Mouse (Mus musculus) lung, adult 2 months (tissue): ENCODE measurements around the gene Ddx46. TPM values are rescaled to one million over a fixed set of nuclear protein-coding genes. Genes with fewer than 3 reads are reported as not detected.
"Not testable (repeated sequence)": the region's sequence is repeated elsewhere in the genome, so short reads cannot be mapped to it uniquely, and the experiment has no call there.

Experiments used
- DNase-seq: peaks from one replicate; pipeline ENCODE4 v3.0.0; 2022
- H3K4me1 ChIP-seq: fragments of 200-500 bp; 2 replicates; pipeline ENCODE4 v1.6.1; 2011; ENCODE audit warnings: low read length; ENCODE audit not compliant: control insufficient read depth, insufficient read depth
- H3K4me3 ChIP-seq: fragments of 200-500 bp; replicated peaks from 2 replicates; pipeline ENCODE3; 2011; ENCODE audit warnings: low read depth, mild to moderate bottlenecking, control low read depth, low read length; ENCODE audit errors: extremely low read depth
- CTCF ChIP-seq: fragments of 200-500 bp; IDR thresholded peaks from 2 replicates; pipeline ENCODE4 v1.5.1; 2011; ENCODE audit warnings: mild to moderate bottlenecking, low read length, control low read depth; ENCODE audit not compliant: insufficient read depth
- POLR2A ChIP-seq: fragments of 200-500 bp; IDR thresholded peaks from 2 replicates; pipeline ENCODE4 v1.6.1; 2011; ENCODE audit warnings: low read depth, mild to moderate bottlenecking, control low read depth, low read length, borderline replicate concordance; ENCODE audit errors: extremely low read depth
- WGBS: fragments of 180-500 bp; shearing (Covaris S2); methylation state at CpG from one replicate; pipeline ENCODE4 v1.1.7; 2018; 5-methylcytosine and 5-hydroxymethylcytosine counted together
- polyA plus RNA-seq: library from polyadenylated mRNA; depleted of rRNA; stranded (reverse); fragments of >200 nt; gene quantifications from 2 replicates; pipeline ENCODE4 v1.2.3, GENCODE M21; 2012

Ddx46 gene
- polyA plus RNA-seq, 1 experiment: 15.8 TPM

GRCm38 (mm10) chr13:55683581-55683980 is 48.8 kb downstream of the Ddx46 start:
- H3K4me1 ChIP-seq: no peaks in the 10 kb centered on the region
- DNase-seq: no peak
- TF ChIP-seq POLR2A: no peak
- no peak for TF ChIP-seq CTCF
- 88% methylated on average over 3 of the region's 3 CpGs for WGBS
- no peak overlapping the region for H3K4me3 ChIP-seq

- Histone ChIP-seq H3K4me3 (no peak overlapping the region), H3K4me1 (no peaks in the 10 kb centered on the region)
- 72% methylated on average over 9 of the region's 9 CpGs for WGBS
- TF ChIP-seq POLR2A: no peak
- no peak for TF ChIP-seq CTCF
- no peak for DNase-seq
These were observed 51.3 kb downstream of the Ddx46 start for GRCm38 (mm10) chr13:55686107-55686633.

GRCm38 (mm10) chr13:55687927-55688602 is 53.2 kb downstream of the Ddx46 start:
- no peak for TF ChIP-seq POLR2A
- TF ChIP-seq CTCF: no peak
- H3K4me3 ChIP-seq: no peak overlapping the region
- no peaks in the 10 kb centered on the region for H3K4me1 ChIP-seq
- 38% methylated on average over 4 of the region's 4 CpGs for WGBS
- no peak for DNase-seq

GRCm38 (mm10) chr13:55692535-55693242 is 57.9 kb downstream of the Ddx46 start, which contains the start of gene B230219D22Rik:
TSS of gene B230219D22Rik (plus strand) at chr13:55693124.
- TF ChIP-seq CTCF (no peak), POLR2A (peak; percentile 98)
- Histone ChIP-seq H3K4me1 (peaks cover 15% of the 10 kb centered on the region; the same call in 1 of the 2 replicates), H3K4me3 (peak within 1 kb of the TSS; percentile 94)
- WGBS: under 1% methylated on average over 51 of the region's 51 CpGs
- DNase-seq: peak; percentile 86

- DNase-seq: no peak
- under 1% methylated on average over 70 of the region's 70 CpGs for WGBS
- peak overlapping the region; percentile 94 for H3K4me3 ChIP-seq
- peaks cover 15% of the 10 kb centered on the region; the same call in 1 of the 2 replicates for H3K4me1 ChIP-seq
- no peak for TF ChIP-seq CTCF
- no peak for TF ChIP-seq POLR2A
These were observed 58.5 kb downstream of the Ddx46 start for GRCm38 (mm10) chr13:55693243-55693721.

GRCm38 (mm10) chr13:55694110-55694509 is 59.3 kb downstream of the Ddx46 start:
- WGBS: 4% methylated on average over 8 of the region's 8 CpGs
- no peak for TF ChIP-seq POLR2A
- H3K4me1 ChIP-seq: peaks cover 15% of the 10 kb centered on the region; the same call in 1 of the 2 replicates
- DNase-seq: no peak
- H3K4me3 ChIP-seq: peak overlapping the region; percentile 40

- peaks cover 15% of the 10 kb centered on the region; the same call in 1 of the 2 replicates for H3K4me1 ChIP-seq
- H3K4me3 ChIP-seq, DNase-seq: not testable (repeated sequence)
- WGBS: 85% methylated on average over 1 of the region's 3 CpGs
These were observed 61.2 kb downstream of the Ddx46 start for GRCm38 (mm10) chr13:55695989-55696388.

- DNase-seq: no peak
- H3K4me1 ChIP-seq: no peaks in the 10 kb centered on the region
- no peak overlapping the region for H3K4me3 ChIP-seq
- TF ChIP-seq CTCF: no peak
- TF ChIP-seq POLR2A: no peak
- WGBS: 68% methylated on average over 4 of the region's 4 CpGs
These were observed 69.5 kb downstream of the Ddx46 start for GRCm38 (mm10) chr13:55704301-55704700.

GRCm38 (mm10) chr13:55712846-55713245 is 78.0 kb downstream of the Ddx46 start:
- 89% methylated on average over 3 of the region's 3 CpGs for WGBS
- Histone ChIP-seq H3K4me3 (no peak overlapping the region), H3K4me1 (peaks cover 3% of the 10 kb centered on the region)
- no peak for DNase-seq
- TF ChIP-seq POLR2A: no peak
- TF ChIP-seq CTCF: no peak
